Mouse (Mus musculus): Measurements from ENCODE around the gene Rpl28. TPM values are rescaled to one million over a fixed set of nuclear protein-coding genes. Genes with fewer than 3 reads are reported as not detected.

Gene Rpl28
- polyA plus RNA-seq, 1 experiment from 2014 or later = 245 TPM

DNA sequence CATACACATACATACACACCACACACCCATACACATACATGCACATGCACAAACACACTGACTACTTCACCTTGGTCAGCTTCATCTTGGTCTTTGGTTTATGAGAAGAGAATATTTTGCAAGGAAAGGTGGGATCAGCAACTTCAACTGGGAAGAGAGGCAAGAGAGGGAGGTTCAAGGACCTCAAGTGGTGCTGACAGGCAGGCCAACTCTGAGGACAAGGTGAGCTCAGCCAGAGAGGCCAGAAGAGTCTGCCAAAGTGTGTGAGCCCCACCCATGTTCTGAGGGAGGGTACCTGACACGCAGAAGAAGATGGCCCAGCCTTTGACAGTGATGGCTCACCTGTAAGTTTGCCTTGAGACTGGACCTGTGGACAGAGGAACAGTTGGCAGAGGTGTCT is 33.0 kb upstream of the Rpl28 start:
- 29% methylated on average over 1 of the region's 1 CpGs for WGBS

GRCm38 (mm10) chr7:4764946-4765710 is 27.5 kb upstream of the Rpl28 start:
- Histone ChIP-seq H3K36me3 (no peaks in the 10 kb centered on the region), H3K4me2 (no peak overlapping the region), H3K4me3 (no peak overlapping the region), H3K9me3 (no peaks in the 10 kb centered on the region), H3K27ac (replicated peaks) (no peak overlapping the region), H3K27me3 (replicated peaks) (peaks cover 4% of the 10 kb centered on the region; the same call in 1 of the 2 replicates), H3K4me1 (no peaks in the 10 kb centered on the region), H3K9ac (no peak overlapping the region)
- no peak for ATAC-seq (ENCODE audit: extremely low read depth, insufficient number of reproducible peaks, low FRiP score, low TSS enrichment)
- WGBS = 33% methylated on average over 4 of the region's 4 CpGs

More for the DNA sequence above, 33.0 kb upstream of the Rpl28 start:
- Histone ChIP-seq H3K4me1 (no peaks in the 10 kb centered on the region), H3K27ac (replicated peaks) (no peak overlapping the region), H3K4me3 (no peak overlapping the region), H3K36me3 (no peaks in the 10 kb centered on the region), H3K9me3 (0 out of 2 replicates have a peak, but pooled peaks cover 4% of the 10 kb centered on the region), H3K4me2 (no peak overlapping the region), H3K27me3 (replicated peaks) (0 out of 2 replicates have a peak, but pooled peaks cover 3% of the 10 kb centered on the region), H3K9ac (no peak overlapping the region)
- no peak for ATAC-seq (ENCODE audit: extremely low read depth, insufficient number of reproducible peaks, low FRiP score, low TSS enrichment)

DNA sequence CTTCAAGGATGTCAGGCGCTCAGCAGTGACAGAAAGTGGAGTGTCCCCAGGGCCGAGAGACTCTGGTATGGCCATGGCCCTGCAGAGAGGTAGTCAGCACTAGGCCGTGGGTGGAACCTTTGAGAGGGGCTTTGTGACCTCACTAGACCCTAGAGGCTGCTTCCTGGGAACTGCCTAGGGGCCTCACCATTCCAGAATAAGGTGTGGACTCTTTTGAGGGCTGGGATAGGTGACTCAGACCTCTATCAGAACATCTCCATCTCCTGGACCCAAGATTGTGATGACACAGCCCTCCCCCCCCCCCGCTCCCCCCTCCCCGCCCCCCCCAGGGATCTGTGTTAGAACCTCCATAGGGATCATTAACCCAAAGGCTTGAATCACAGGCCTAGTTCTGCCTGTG is 21.5 kb upstream of the Rpl28 start, which contains the start of gene Fam71e2:
Gene Fam71e2, minus strand, starts transcription at position 101 of the 400 bp plus-strand sequence.
- WGBS = 63% methylated on average over 4 of the region's 5 CpGs
- Histone ChIP-seq H3K27ac (replicated peaks) (no peak within 1 kb of the TSS), H3K4me1 (no peaks in the 10 kb centered on the region), H3K9me3 (no peaks in the 10 kb centered on the region), H3K9ac (no peak within 1 kb of the TSS), H3K27me3 (replicated peaks) (peaks cover 29% of the 10 kb centered on the region), H3K4me3 (no peak within 1 kb of the TSS), H3K36me3 (no peaks in the 10 kb centered on the region), H3K4me2 (no peak within 1 kb of the TSS)
- no peak for ATAC-seq (ENCODE audit: extremely low read depth, insufficient number of reproducible peaks, low FRiP score, low TSS enrichment)

DNA sequence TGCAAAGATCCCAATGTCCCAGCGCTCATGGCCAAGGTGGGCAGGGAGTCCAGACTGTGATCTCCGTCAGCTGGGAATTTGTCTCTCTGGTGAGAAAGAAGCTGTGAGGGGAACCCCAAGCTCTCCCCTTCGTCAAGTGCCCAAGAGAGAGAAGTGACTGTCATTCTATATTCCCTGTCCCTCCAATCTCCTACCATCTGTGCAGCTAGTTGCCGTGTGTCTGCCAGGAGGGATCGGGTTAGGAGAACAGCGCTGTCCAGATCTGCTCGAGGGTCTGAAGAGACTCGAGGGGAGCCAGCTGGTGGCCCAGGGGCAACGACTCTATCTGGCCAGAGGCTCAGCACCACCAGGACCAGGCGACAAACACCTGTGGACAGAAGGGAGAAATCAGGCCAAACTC is 16.5 kb upstream of the Rpl28 start:
- H3K4me3 ChIP-seq = no peak overlapping the region
- no peak overlapping the region for H3K9ac ChIP-seq
- H3K9me3 ChIP-seq = no peaks in the 10 kb centered on the region
- H3K27me3 ChIP-seq (replicated peaks) = peaks cover 79% of the 10 kb centered on the region
- 39% methylated on average over 10 of the region's 10 CpGs for WGBS
- H3K36me3 ChIP-seq = no peaks in the 10 kb centered on the region
- H3K4me2 ChIP-seq = no peak overlapping the region
- H3K27ac ChIP-seq (replicated peaks) = no peak overlapping the region
- H3K4me1 ChIP-seq = peaks cover 15% of the 10 kb centered on the region
- ATAC-seq (ENCODE audit: extremely low read depth, insufficient number of reproducible peaks, low FRiP score, low TSS enrichment) = no peak

GRCm38 (mm10) chr7:4776861-4777830 is 15.5 kb upstream of the Rpl28 start:
- Histone ChIP-seq H3K4me1 (peaks cover 15% of the 10 kb centered on the region), H3K36me3 (no peaks in the 10 kb centered on the region), H3K9me3 (no peaks in the 10 kb centered on the region), H3K27me3 (replicated peaks) (peaks cover 89% of the 10 kb centered on the region), H3K27ac (replicated peaks) (no peak overlapping the region), H3K4me2 (peak overlapping the region; percentile 64), H3K4me3 (peak overlapping the region; percentile 44), H3K9ac (peak overlapping the region; percentile 54)
- ATAC-seq (ENCODE audit: extremely low read depth, insufficient number of reproducible peaks, low FRiP score, low TSS enrichment) = peak; percentile 43
- WGBS = 2% methylated on average over 49 of the region's 56 CpGs

- peaks cover 97% of the 10 kb centered on the region for H3K27me3 ChIP-seq (replicated peaks)
- H3K4me2 ChIP-seq = peak overlapping the region; percentile 64; the same call in 1 of the 2 replicates
- H3K9me3 ChIP-seq = no peaks in the 10 kb centered on the region
- WGBS = 6% methylated on average over 19 of the region's 20 CpGs
- no peak overlapping the region for H3K27ac ChIP-seq (replicated peaks)
- H3K4me1 ChIP-seq = peaks cover 15% of the 10 kb centered on the region
- no peaks in the 10 kb centered on the region for H3K36me3 ChIP-seq
- ATAC-seq (ENCODE audit: extremely low read depth, insufficient number of reproducible peaks, low FRiP score, low TSS enrichment) = no peak
- 0 out of 2 replicates have a peak overlapping the region, but pooled peaks have one; percentile 44 for H3K4me3 ChIP-seq
- peak overlapping the region; percentile 54; the same call in 1 of the 2 replicates for H3K9ac ChIP-seq
Measured at GRCm38 (mm10) chr7:4777851-4778637, 14.6 kb upstream of the Rpl28 start.

- no peaks in the 10 kb centered on the region for H3K9me3 ChIP-seq
- H3K27ac ChIP-seq (replicated peaks) = no peak overlapping the region
- peaks cover 92% of the 10 kb centered on the region for H3K27me3 ChIP-seq (replicated peaks)
- 36% methylated on average over 5 of the region's 5 CpGs for WGBS
- H3K9ac ChIP-seq = no peak overlapping the region
- H3K4me1 ChIP-seq = peaks cover 15% of the 10 kb centered on the region
- H3K4me3 ChIP-seq = no peak overlapping the region
- no peaks in the 10 kb centered on the region for H3K36me3 ChIP-seq
- ATAC-seq (ENCODE audit: extremely low read depth, insufficient number of reproducible peaks, low FRiP score, low TSS enrichment) = no peak
- no peak overlapping the region for H3K4me2 ChIP-seq
Measured at GRCm38 (mm10) chr7:4779921-4780320, 12.8 kb upstream of the Rpl28 start.

GRCm38 (mm10) chr7:4782130-4782529 is 10.5 kb upstream of the Rpl28 start:
- no peak overlapping the region for H3K4me3 ChIP-seq
- peaks cover 70% of the 10 kb centered on the region for H3K27me3 ChIP-seq (replicated peaks)
- no peak overlapping the region for H3K4me2 ChIP-seq
- no peak overlapping the region for H3K9ac ChIP-seq
- H3K36me3 ChIP-seq = no peaks in the 10 kb centered on the region
- peaks cover 8% of the 10 kb centered on the region for H3K4me1 ChIP-seq
- ATAC-seq (ENCODE audit: extremely low read depth, insufficient number of reproducible peaks, low FRiP score, low TSS enrichment) = no peak
- no peak overlapping the region for H3K27ac ChIP-seq (replicated peaks)
- no peaks in the 10 kb centered on the region for H3K9me3 ChIP-seq
- 38% methylated on average over 3 of the region's 3 CpGs for WGBS

DNA sequence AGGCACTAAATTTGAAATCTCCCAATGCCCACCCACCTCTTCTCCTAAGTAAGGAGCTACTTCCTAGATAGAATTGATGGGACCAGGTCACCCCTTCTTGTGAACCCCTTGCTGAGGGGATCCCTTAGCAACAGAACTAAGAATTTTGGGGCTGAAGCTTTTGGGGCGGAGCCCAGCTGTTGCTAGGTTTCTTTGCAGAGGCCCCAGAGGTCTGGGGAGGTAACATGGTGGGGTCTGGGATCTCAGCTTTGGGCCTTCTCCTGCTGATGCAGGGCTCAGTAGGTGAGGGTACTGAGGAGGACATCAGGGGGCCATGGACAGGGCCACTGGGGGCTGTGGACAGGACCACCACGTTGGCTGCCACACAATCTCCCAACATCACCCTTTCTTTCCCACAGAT is 9.9 kb upstream of the Rpl28 start, which contains the start of the genes Il11 and Tmem190:
Gene Il11, minus strand, starts transcription at position 101 of the 400 bp plus-strand sequence.
Gene Tmem190, plus strand, starts transcription at position 179 of the 400 bp plus-strand sequence.
- no peak for ATAC-seq (ENCODE audit: extremely low read depth, insufficient number of reproducible peaks, low FRiP score, low TSS enrichment)
- Histone ChIP-seq H3K4me1 (peaks cover 4% of the 10 kb centered on the region; the same call in 1 of the 2 replicates), H3K9ac (no peak within 1 kb of the TSS), H3K9me3 (no peaks in the 10 kb centered on the region), H3K36me3 (no peaks in the 10 kb centered on the region), H3K27me3 (replicated peaks) (peaks cover 70% of the 10 kb centered on the region), H3K27ac (replicated peaks) (no peak within 1 kb of the TSS), H3K4me2 (no peak within 1 kb of the TSS), H3K4me3 (no peak within 1 kb of the TSS)
- 73% methylated on average over 2 of the region's 2 CpGs for WGBS

- ATAC-seq (ENCODE audit: extremely low read depth, insufficient number of reproducible peaks, low FRiP score, low TSS enrichment) = no peak
Measured at GRCm38 (mm10) chr7:4783667-4784268, 8.9 kb upstream of the Rpl28 start.

More at GRCm38 (mm10) chr7:4783667-4784268, 8.9 kb upstream of the Rpl28 start:
- WGBS = 54% methylated on average over 14 of the region's 14 CpGs
- H3K4me1 ChIP-seq = peaks cover 10% of the 10 kb centered on the region
- H3K4me3 ChIP-seq = no peak overlapping the region
- H3K4me2 ChIP-seq = no peak overlapping the region
- no peaks in the 10 kb centered on the region for H3K36me3 ChIP-seq
- H3K27me3 ChIP-seq (replicated peaks) = peaks cover 62% of the 10 kb centered on the region
- H3K9ac ChIP-seq = no peak overlapping the region
- H3K9me3 ChIP-seq = no peaks in the 10 kb centered on the region
- no peak overlapping the region for H3K27ac ChIP-seq (replicated peaks)

Data from heart, embryonic 13.5 days (tissue).